ENCODE assay signal across 9 mouse cellular contexts in the genomic region with DNA sequence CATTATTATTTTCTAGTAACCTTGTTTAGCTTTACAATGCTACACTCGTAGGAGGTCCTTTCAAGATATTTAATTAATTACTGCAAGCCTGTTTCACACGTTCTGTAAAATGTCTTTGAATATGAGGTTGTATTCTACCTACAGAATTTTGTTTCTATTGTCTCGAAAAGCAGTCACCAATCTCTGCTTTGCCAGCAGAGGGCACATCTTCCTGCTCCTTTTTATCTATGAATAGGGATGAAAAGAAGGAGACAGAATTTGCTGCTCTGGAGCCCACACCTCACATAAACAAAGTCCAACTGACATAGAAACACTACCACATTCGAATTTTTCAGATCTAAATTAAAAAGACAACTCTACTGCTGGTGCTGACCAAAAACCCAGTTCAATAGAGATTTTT.
A peak's percentile ranks its signal among the peaks of the same experiment; 100 is the strongest.
DNase-seq lines count a peak whose midpoint lies in the region; ATAC-seq and TF ChIP-seq lines count a peak whose summit lies in the region.
"Had no signal": no experiment of that assay in that cellular context is flagged by ENCODE, and none has a peak within 500 bp of the region (broad histone marks: within the 10 kb centered on the region; RNA-seq: fewer than 3 reads in every experiment).

No protein-coding gene starts in this region.

- H3K4me3 ChIP-seq in thymus, adult 2 months (ENCODE audit: control insufficient read depth, insufficient read depth, low read length), result no peak overlapping the region
- H3K4me3 ChIP-seq in embryonic facial prominence, embryonic 11.5 days (ENCODE audit: low read depth, low read length), result no peak overlapping the region
- no peak overlapping the region for H3K4me3 ChIP-seq in heart, embryonic 10.5 days
- H3K4me3 ChIP-seq: limb, embryonic 13.5 days had no signal

- H3K4me2 ChIP-seq in embryonic facial prominence, embryonic 11.5 days (ENCODE audit: low read depth, low read length), result no peak overlapping the region
- H3K4me2 ChIP-seq: limb, embryonic 13.5 days had no signal

- ATAC-seq in embryonic facial prominence, embryonic 11.5 days (replicated peaks; ENCODE audit: insufficient number of reproducible peaks, low FRiP score, low TSS enrichment, low read depth), result no peak

- H3K27me3 ChIP-seq in thymus, adult 2 months (ENCODE audit: control insufficient read depth, insufficient read depth, low read length), result no peaks in the 10 kb centered on the region
- no peaks in the 10 kb centered on the region for H3K27me3 ChIP-seq in embryonic facial prominence, embryonic 11.5 days (ENCODE audit: control insufficient read depth, insufficient read depth, low read length)
- no peaks in the 10 kb centered on the region for H3K27me3 ChIP-seq in heart, embryonic 10.5 days (ENCODE audit: insufficient read depth, poor library complexity, severe bottlenecking)
- H3K27me3 ChIP-seq: limb, embryonic 13.5 days had no signal

- TF ChIP-seq POLR2A in thymus, adult 2 months (IDR thresholded peaks at IDR 0.05; ENCODE audit: control insufficient read depth, extremely low read depth, insufficient read depth, low read length, poor library complexity), result no peak

- 27% methylated on average over 4 of the region's 4 CpGs for WGBS in thymus, adult 2 months
- 39% methylated on average over 4 of the region's 4 CpGs for WGBS in embryonic facial prominence, embryonic 11.5 days
- WGBS in heart, embryonic 10.5 days, result 35% methylated on average over 4 of the region's 4 CpGs

- TF ChIP-seq CTCF in thymus, adult 2 months (IDR thresholded peaks at IDR 0.05; ENCODE audit: borderline replicate concordance, control insufficient read depth, extremely low read depth, insufficient read depth, low read length, poor library complexity), result no peak

- H3K9ac ChIP-seq in embryonic facial prominence, embryonic 11.5 days (replicated peaks; ENCODE audit: low read length), result no peak overlapping the region
- H3K9ac ChIP-seq: limb, embryonic 13.5 days had no signal

- no peaks in the 10 kb centered on the region for H3K9me3 ChIP-seq in embryonic facial prominence, embryonic 11.5 days (replicated peaks; ENCODE audit: control insufficient read depth, low read length)
- H3K9me3 ChIP-seq in heart, embryonic 10.5 days, result no peaks in the 10 kb centered on the region
- H3K9me3 ChIP-seq: limb, embryonic 13.5 days had no signal

- H3K36me3 ChIP-seq in thymus, adult 2 months (ENCODE audit: control insufficient read depth, insufficient read depth, low read length), result no peaks in the 10 kb centered on the region
- no peaks in the 10 kb centered on the region for H3K36me3 ChIP-seq in embryonic facial prominence, embryonic 11.5 days (replicated peaks; ENCODE audit: control insufficient read depth, insufficient read depth, low read depth, low read length)
- no peaks in the 10 kb centered on the region for H3K36me3 ChIP-seq in heart, embryonic 10.5 days
- H3K36me3 ChIP-seq: limb, embryonic 13.5 days had no signal

- DNase-seq in frontal cortex, postnatal 36 days (ENCODE audit: low spot score in 2 of 2), result peak; percentile 15 to 26
- no peak for DNase-seq in frontal cortex, postnatal 25 days (ENCODE audit: low spot score in 2 of 2)
- peak; percentile 20 for DNase-seq in thymus, adult 2 months
- no peak for DNase-seq in thymus, postnatal 36 days
- peak; percentile 52 for DNase-seq in embryonic facial prominence, embryonic 11.5 days (ENCODE audit: low spot score)
- peak; percentile 4 for DNase-seq in naive thymus-derived CD4-positive, alpha-beta T cell, adult 2 months (ENCODE audit: low read depth)
- DNase-seq in ovary, postnatal 10 days (ENCODE audit: low spot score), result no peak
- DNase-seq in heart, embryonic 10.5 days (ENCODE audit: low spot score), result no peak

- no peak overlapping the region for H3K27ac ChIP-seq in thymus, adult 2 months (ENCODE audit: control insufficient read depth, insufficient read depth, low read length)
- no peak overlapping the region for H3K27ac ChIP-seq in embryonic facial prominence, embryonic 11.5 days (replicated peaks; ENCODE audit: low read depth, low read length)
- no peak overlapping the region for H3K27ac ChIP-seq in heart, embryonic 10.5 days
- H3K27ac ChIP-seq: limb, embryonic 13.5 days had no signal

- no peaks in the 10 kb centered on the region for H3K4me1 ChIP-seq in thymus, adult 2 months (replicated peaks; ENCODE audit: control insufficient read depth, insufficient read depth, low read length)
- peaks cover 2% of the 10 kb centered on the region; the same call in 1 of the 2 replicates for H3K4me1 ChIP-seq in embryonic facial prominence, embryonic 11.5 days (ENCODE audit: control insufficient read depth, insufficient read depth, low read length)
- H3K4me1 ChIP-seq in heart, embryonic 10.5 days, result no peaks in the 10 kb centered on the region

Comparison
In these comparisons a context has a peak if more than half of its experiments do, and no peak if none do; other contexts are left out.
1. DNase-seq: peak in frontal cortex, postnatal 36 days (2 of 2), thymus, adult 2 months (single experiment), embryonic facial prominence, embryonic 11.5 days (single experiment) and naive thymus-derived CD4-positive, alpha-beta T cell, adult 2 months (single experiment); none in frontal cortex, postnatal 25 days (0 of 2), thymus, postnatal 36 days (0 of 2), ovary, postnatal 10 days (single experiment) and heart, embryonic 10.5 days (single experiment).